Mouse (Mus musculus) kidney, adult 18-20 months (tissue): Measurements from ENCODE around the gene Ctdspl.

Experiments used
- DNase-seq: peaks from one replicate; pipeline ENCODE4 v3.0.0; 2021

Ctdspl gene

DNA sequence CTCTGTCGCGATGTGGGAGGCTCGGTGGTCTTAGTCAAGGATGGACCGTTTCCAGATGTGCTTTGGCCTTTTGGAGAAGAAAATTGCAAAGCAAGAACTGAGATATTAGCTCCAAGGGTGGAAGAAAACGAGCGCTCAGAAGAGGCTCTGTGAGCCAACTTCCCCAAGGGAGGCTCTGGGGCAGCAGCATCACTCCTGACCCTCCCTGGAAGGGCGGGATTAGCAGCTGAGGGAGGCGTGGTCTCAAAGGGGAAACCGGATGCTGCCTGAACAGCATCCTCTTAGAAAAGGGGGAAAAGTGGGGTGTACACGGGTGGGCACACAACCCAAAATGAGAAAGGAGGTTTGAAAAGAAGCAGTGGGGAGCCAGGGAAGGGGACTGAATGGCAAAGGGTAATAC lies 23.8 kb downstream of the Ctdspl start:
- no peak for DNase-seq

DNA sequence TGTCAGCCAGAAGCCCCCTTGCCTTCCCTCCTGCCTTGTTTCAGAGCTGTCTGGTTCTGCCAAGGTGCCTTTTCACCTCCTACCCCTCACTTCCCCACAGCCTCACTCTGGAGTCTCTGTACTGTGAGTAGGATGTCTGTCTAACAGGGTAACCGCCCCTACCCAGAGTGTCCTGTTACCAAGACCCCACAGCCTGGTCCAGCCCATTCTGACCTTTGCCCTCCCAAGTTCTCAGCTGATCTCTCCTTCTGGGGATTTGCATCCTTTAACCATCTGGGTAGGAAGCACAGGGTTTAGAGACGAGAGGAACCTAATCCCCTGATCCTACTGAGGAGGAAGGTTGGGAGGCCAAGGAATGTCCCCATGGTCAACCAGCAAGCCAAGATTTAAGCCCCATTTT lies 24.5 kb downstream of the Ctdspl start:
- DNase-seq = no peak

DNA sequence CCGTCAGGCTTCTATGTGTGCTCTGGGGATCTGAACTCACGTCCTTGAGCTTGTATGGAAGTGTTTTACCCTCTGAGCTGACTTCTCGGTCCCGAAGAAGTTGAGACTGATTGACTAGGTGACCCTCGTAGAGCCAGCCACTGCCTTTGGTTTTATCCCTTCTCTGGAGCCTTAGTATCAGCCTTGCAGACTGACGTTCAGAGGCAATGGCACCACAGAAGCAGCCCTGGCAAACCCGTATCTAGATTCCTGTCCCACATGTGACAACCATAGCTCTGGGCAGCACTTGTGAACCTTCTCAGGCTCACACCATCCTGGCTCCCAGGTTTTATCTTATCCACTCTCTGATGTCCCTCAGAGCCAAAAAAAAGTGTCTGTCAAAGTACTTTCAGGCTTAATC lies 25.1 kb downstream of the Ctdspl start:
- no peak for DNase-seq

DNA sequence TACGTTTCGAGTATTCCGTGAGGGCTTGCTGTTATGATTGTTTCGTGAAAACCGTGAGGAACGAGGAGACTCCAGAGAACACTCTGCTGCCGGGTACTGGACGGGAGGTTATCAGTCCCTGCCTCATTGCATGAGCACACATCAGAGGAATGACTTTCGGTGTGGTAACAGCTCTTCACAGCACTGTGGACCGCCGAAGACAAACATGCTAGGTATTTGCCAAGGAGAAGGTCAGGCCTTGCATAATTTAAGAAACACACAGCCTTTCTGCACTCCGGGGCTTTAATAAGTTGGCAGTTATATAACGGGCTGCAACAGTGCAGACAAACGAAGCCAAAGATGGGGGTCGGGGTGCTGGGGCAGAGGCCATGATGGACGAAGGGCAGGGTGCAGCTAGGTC lies 25.9 kb downstream of the Ctdspl start:
- peak; percentile 47 for DNase-seq

DNA sequence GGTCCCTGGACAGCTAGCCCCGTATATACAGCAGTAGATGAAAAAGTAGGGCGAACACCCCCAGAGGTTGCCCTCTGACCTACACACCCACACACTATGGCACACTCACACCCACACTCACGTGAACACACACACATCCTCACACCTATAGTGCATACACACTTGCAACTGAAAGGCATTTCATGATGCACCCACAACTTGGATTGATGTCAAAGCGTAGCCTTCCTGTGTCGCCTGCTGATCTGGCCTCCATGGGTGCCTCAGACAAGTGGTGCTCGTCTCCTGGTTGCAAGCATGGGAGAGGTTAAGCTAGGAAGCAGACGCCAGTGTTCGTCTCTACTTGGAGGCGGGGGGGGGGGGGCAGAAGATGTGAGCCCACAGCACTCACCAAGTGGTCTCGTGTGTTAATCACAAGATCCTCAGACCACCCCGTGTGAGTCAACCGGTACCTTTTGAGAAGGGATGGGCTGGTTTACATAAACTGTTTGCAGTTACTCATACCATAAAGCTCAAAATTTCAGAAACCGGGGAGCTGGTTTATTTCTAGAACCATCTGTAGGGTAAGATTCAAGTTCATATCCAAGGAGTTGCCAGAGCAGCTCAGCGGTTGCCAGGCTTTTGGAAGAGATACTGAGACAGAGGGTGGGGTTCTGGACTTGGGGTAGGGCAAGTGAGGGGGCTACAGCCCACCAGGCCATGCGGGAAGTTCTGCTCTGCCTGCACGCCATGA lies 27.4 kb downstream of the Ctdspl start:
- DNase-seq = no peak

DNA sequence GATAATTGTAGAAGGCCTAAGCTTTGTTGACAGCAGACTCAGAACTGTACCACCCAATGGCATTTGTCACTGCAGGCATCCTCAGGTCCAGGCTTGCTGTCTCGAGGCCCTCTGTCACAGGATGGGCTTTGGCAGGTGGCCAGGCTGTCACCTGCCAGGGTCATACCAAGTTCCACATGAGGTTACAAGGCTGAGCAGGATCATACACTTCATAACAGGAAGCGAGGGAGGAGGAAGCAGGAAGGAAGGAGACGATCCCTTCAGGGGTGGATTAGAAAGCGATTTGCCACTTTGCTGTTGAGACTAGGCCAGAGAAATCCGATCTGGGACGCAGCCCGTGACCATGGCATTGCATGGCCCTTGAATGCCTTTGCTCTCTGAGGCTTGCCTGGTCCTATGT lies 32.5 kb downstream of the Ctdspl start:
- peak; percentile 51 for DNase-seq

DNA sequence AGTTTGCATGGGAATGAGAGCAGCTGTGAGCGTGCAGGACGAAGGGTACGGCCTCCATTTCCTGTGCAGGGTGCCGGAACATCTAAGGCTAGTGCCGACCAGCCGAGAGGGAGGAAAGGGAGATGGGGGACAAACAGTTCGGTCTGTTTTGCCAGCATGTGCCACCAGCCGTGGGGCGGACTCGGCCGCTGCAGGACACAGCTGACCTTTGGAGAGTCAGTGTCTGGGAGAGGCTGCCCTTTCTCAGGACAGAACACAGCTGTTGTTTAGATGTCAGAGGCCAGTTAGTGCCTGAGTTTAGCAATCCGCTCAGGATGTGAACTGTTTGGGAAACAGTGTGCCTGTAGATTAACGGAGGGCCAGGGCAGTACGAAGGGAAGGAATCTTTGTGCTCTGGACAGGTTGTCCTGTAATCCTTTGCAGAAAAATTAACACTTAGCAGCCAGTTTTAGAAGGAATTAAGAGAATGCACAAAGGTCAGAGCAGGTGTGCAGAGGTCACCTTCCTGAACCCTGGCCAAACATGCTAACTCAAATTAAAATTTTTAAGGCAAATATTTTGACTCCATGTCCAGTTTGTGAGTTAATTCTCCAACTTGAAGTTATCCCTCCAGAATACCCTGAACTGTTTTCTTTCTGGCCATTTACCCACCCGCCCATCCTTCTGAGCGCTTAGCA lies 34.3 kb downstream of the Ctdspl start:
- peak; percentile 74 for DNase-seq

DNA sequence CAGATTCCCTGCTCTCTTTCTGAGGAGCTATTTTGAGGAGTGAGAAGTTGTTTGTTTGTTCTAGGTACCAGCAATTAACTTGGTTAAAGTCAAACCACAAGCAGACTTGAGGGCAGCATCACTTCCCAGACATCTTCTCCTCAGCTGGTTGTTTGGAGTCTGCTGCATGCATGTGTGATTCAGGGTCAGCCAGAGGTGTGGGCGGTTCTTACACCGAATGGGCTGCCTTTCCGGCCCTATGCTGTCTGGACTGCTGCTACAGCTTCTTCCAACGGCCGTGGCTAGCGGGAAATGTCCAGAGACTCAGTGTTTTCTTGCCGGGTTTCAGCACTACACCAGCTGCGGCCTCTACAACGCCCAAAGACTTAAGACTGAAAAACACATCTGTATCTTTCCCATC lies 36.9 kb downstream of the Ctdspl start:
- DNase-seq = no peak

DNA sequence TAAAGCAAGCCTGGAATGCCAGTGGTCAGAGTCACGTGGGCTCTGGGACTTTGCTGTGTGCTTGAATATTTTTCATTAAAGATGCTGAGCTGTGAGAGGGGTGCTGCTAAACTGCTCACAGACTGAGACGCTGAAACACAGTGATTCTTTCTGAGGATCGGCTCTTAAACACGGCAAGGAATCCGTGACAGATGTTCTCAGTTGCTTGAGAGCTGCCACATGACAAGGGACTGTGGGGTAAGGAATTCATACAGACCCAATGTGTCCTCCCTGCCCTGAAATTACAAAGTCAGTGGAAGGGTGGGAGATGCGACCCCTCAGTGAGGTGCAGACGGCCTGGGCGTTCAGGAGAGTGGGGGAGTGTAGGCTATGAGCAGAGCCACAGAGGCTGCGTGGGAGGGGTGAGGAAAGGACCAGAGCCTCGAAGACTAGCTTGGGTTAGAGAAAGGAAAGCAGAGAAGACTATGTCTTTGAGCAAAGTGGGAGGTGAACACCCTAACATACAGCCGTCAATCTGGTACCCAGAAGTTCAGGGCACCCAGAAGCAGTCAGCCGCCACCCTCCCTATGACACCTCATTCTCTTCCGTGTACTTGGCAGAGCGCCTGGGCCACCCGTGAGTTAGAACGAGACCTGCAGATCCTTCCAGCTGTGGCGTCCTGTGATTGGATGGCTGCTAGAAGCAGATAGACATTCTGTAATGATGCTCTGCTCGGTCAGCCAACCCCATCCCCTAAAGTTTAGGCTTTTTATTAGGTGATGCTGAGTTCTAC lies 38.2 kb downstream of the Ctdspl start:
- DNase-seq = no peak

DNA sequence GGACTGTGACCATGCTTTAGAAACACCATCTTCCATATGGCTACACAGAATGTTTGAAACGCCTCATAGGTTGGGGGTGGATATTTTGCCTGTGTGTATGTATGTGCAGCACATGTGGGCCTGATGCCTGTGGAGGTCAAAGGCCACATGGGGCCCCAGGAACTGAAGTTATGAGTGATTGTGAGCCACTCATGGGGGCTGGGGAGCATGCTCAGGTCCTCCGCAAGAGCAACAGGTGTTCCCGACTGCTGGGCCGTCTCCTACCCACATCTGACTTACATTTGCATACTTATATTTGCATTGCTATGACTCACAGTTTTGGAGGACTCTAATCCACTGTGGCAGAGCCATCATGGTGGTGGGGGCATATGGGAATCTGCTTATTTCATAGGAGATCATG lies 43.6 kb downstream of the Ctdspl start:
- no peak for DNase-seq

DNA sequence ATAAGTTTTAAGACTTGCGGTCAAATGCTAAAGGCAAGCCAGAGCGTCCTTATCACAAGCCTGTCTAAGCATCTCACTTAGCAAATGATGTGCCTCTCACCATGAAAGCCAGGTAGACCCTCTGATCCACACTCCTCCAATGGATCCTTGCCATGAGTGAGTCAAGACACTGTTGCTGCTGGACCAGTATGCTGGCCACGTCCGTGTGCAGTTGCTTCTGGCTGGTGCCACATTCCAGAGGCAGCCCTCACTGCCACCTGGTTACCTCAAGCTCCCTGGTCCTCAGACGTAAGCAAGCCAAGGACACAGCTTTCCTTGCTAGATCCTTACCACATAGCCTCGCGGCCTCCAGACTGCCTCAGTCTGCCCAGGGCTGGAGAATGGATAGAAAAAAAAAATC lies 46.8 kb downstream of the Ctdspl start:
- no peak for DNase-seq

DNA sequence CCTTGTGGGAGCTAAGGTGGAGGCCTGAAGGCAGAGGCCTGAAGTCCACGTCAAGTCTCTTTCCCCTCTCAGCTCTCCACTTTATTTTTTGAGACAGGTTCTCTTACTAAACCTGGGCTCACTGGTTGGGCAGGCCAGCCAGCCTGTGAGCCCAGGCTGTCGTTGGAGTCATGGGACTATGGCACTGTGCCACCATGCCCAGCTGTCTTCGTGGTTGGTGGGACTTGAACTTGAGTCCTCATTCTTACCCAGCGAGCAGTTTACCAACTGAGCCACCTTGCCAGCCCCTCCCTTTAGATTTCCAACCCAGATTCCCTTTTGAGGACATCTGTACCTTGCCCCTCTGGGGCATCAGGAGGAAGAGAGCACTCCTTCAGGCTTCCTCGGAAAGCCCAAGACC lies 47.3 kb downstream of the Ctdspl start:
- DNase-seq = no peak

DNA sequence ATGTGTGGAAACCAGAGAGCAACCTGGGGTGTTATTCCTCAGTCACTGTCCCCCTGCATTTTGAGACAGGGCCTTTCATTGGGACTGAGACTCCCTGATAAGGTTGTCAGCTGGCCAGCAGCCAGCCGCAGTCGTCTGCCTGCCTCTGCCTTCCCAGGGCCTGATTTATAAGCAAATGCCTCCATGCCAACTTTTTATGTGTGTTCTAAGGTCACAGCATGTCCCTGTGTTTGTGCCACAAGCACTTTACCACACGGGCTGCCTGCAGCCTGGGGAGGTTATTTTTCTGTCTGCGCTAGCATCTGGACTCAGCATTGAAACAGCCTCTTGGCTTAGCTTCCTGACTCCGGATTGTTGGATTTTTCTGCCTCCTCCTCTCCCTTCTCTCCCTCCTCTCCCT lies 47.9 kb downstream of the Ctdspl start:
- DNase-seq = peak; percentile 77

DNA sequence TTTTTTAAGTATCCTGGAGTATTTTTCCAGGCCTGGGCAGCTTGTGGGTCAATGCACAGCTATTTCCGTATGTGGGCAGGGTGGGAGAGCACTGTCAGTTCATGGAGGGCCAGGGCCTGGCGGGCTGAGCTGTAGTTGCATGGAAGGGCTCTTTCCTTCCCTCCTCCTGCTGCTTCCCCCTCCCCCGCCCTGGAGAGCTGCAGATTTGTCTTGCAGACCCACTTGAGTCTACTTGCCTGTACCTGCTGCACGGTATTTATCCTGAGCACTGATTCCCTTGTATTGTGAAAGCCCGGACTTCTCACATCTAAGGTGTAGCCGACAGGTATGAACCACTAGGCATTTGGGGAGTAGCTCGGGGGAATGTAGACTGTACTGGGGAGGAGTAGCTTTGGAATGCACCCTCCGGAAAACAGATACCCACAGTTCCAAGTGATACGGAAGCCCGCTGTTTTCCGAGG lies 49.0 kb downstream of the Ctdspl start:
- peak; percentile 40 for DNase-seq

DNA sequence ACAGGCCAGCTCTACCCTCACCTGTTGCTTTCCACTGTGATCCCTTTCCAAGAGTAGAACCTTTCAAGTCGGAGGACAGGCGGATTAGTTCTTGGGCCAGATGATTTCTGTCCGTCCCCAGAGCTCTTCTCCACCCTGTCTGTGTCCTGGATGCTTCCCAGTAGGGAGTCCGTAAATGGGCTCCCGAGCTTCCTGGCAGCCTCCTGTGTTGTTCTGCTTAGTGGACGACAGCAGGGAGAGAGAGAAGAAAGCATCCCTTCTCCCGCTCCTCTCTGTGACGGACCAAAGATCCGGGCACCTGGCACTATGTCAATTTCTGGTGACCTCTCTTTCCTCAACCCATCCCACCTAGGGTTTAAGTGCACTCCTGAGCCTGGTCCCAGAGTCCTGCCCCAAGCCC lies 49.5 kb downstream of the Ctdspl start:
- DNase-seq = peak; percentile 37

DNA sequence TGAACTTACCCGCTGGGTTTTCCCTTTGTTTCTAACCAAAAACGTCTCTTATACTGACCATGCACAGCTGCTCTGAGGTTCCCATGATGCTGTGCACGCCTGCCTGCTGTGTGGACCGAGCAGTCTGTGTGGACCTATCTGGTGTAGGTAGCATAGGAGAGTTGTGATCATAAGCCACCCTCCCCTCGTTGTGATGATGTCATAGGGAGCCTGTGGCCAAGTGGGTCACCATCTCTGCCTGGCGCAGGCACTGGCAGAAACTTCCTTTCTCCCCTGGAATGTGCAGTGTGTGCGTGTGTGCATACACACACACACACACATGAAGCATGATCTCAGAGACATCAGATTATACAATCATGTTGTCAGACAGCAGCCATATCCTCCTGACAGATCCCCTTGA lies 50.3 kb downstream of the Ctdspl start:
- no peak for DNase-seq

DNA sequence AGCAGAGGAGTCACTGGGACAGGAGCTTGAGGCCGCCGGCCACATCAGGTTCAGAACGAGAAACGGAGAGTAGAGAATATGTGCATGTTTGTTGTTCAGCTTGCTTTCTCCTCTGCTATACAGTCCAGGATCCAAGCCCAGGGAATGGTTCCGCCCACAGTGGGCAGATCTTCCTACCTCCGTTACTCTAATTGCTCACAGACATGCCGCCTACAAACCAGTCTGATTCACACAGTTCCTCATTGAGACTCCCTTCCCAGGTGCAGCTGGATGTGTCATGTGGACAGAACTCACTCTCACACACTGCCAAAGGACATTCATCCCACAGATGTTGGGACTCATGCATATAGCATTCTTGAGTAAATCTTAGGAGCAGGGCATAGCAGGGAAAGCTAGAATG lies 51.2 kb downstream of the Ctdspl start:
- no peak for DNase-seq

DNA sequence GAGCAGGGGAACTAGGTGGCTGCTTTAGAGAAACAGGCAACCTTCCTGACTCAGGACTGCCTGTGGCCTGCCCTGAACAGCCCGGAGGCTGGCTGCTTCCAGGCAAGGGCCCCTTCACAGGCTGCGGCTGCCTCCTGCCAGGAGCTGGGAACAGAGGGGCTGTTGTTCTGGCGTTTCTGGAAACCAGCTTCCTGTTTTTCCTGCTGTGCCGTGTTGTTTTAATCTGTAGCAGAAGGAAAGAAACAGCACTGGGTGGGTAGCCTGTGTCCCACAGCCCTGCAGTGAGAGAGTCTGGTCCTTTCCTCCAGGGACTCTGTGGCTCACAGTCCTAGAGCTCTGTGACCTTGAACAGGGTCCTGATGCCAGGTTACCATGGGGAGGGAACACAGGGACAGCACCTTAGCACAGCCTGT lies 54.2 kb downstream of the Ctdspl start:
- peak; percentile 50 for DNase-seq

DNA sequence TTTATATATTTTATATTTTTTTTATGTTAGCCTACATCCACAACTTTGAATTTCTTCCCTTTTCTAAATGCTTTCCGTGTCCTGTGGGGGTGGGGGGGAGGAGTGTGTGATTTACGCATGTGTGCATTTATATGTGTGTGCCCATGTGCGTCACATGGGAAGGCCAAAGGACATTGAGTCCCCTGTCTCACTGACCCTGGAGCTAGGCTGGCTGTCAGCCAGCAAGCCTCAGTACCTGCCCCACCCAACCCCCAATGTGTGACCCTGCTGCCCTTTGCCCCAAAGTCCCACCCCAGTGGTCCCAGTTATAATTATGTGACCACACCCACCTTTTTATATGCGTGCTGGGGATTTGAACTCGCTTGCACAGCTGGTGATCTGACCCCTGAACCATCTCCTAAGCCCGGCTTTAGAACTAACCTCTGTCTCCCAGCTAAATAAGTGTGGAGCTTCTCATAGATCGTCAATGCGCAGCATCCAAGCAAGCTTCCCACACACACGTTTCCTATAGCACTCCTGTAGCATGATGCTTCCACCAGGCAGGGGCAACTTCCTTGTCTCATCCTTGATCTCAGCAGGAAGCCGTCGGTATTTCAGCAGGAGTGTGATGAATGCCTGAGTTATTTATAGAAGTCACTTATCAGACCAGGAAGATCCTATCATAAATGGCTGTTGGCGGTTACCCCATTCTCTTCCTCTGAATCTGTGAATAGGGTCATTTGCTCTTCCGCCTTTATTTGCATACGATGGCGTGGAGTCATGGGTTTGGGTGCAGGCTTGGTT lies 58.6 kb downstream of the Ctdspl start:
- DNase-seq = no peak

DNA sequence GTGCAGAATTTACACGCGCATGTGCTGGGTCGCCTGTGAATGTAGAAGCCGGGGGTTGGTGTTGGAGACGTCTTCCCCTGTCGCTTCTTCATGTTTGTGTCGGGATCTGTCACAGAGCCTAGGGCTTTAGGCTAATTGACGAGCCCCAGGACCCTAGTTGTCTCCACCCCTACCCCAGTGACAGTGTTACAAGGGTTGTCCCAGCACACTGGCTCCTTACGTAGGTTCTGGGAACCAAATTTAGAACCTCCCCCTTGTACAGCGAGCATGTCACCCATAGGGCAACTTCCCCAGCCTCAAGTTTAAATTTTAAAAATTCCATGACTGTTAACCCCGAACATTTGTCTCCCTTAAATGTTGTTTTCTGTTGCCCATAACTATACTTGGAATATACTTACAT lies 60.0 kb downstream of the Ctdspl start:
- DNase-seq = no peak

DNA sequence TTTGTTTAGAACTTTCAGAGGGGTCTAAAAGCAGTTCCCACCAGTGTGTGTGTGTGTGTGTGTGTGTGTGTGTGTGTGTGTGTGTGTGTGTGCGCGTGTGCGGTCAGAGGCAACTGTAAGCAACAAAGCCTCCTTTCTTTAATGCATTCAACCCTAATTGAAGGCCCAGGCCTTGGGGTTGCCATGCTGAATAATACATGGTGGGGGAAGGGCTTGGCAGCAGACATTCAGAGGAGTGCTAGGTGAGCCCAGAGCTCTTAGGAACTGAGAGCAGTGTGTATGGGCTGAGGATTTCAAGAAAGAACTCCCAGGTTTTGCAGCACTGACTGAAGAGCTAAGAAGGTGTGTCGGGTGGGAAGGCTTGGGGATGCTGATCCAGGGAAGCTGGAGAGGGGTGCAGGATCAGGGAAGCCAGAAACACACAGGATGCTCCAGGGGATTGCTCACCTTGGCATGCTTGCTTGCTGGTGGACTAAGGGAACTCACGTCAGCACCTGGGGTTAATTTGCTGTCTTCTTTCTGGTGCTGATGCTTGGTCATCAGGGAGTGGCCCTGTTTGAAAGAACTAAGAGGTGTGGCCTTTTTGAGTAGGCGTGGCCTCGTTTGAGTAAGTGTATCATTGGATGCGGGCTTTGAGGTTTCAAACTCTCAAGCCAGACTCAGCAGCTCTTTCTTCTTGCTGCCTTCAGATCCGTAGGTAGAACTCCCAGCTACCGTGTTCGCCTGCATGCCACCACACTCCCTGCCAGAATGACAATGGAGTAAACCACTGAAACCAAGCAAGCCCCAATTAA lies 62.7 kb downstream of the Ctdspl start:
- no peak for DNase-seq

DNA sequence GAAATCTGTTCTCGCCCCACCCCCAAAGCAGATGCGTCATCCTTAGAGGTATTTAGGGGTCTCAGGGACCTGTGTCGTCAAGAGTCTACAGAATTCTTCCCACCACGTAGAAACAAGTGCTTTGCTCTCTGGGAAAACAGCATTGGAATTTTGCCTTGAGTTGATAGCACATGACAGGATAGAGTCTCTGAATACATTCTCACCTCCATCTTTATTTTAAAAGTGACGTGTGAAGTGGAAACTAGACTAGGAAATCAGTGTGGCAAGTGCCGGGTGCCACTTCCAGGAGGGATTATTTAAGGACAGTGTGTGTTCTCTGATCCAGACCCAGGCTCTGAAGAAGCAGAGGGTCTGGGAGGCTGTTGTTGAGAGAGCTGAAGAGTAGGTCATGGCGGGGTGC lies 64.2 kb downstream of the Ctdspl start:
- no peak for DNase-seq
